Mouse (Mus musculus) thymus, adult 2 months (tissue): ENCODE results near the gene Phf6. TPM values are rescaled to one million over a fixed set of nuclear protein-coding genes. Genes with fewer than 3 reads are reported as not detected.
A peak's percentile ranks its signal among the peaks of the same experiment; 100 is the strongest.

ENCODE experiments used
- DNase-seq: peaks from one replicate; pipeline ENCODE4 v3.0.0; 2021
- H3K27ac ChIP-seq: fragments of 200-500 bp; 2 replicates; pipeline ENCODE4 v1.5.1; 2012; ENCODE audit warnings: low read length, control low read depth; ENCODE audit not compliant: control insufficient read depth, insufficient read depth
- H3K27me3 ChIP-seq: fragments of 200-500 bp; 2 replicates; pipeline ENCODE4 v1.6.1; 2012; ENCODE audit warnings: mild to moderate bottlenecking, low read length, moderate library complexity, mixed read lengths; ENCODE audit not compliant: control insufficient read depth, insufficient read depth
- H3K36me3 ChIP-seq: fragments of 200-500 bp; 2 replicates; pipeline ENCODE4 v1.6.1; 2012; ENCODE audit warnings: mild to moderate bottlenecking, low read length, moderate library complexity; ENCODE audit not compliant: control insufficient read depth, insufficient read depth
- H3K4me1 ChIP-seq: fragments of 200-500 bp; replicated peaks from 2 replicates; pipeline ENCODE4 v1.6.1; 2012; ENCODE audit warnings: low read length; ENCODE audit not compliant: control insufficient read depth, insufficient read depth
- H3K4me3 ChIP-seq: fragments of 200-500 bp; 2 replicates; pipeline ENCODE4 v1.5.1; 2012; ENCODE audit warnings: mild to moderate bottlenecking, low read length, control low read depth, moderate library complexity; ENCODE audit not compliant: control insufficient read depth, insufficient read depth
- CTCF ChIP-seq: fragments of 200-500 bp; IDR thresholded peaks from 2 replicates; pipeline ENCODE4 v1.5.1; 2012; ENCODE audit warnings: mild to moderate bottlenecking, control low read depth, low read length, moderate library complexity, borderline replicate concordance; ENCODE audit not compliant: control insufficient read depth, poor library complexity, insufficient read depth; ENCODE audit errors: extremely low read depth
- POLR2A ChIP-seq: fragments of 200-500 bp; IDR thresholded peaks from 2 replicates; pipeline ENCODE4 v1.6.1; 2012; ENCODE audit warnings: mild to moderate bottlenecking, low read length, control low read depth, moderate library complexity; ENCODE audit not compliant: control insufficient read depth, poor library complexity, insufficient read depth; ENCODE audit errors: extremely low read depth
- WGBS: fragments of 180-500 bp; shearing (Covaris S2); methylation state at CpG from one replicate; pipeline ENCODE4 v1.1.7; 2018; 5-methylcytosine and 5-hydroxymethylcytosine counted together
- polyA plus RNA-seq: library from polyadenylated mRNA; depleted of rRNA; stranded (reverse); fragments of >200 nt; gene quantifications from 2 replicates; pipeline ENCODE4 v1.2.3, GENCODE M21; 2012

Gene Phf6
- polyA plus RNA-seq, 1 experiment: 6.8 TPM

- Histone ChIP-seq H3K27me3 (no peaks in the 10 kb centered on the region), H3K4me1 (no peaks in the 10 kb centered on the region), H3K27ac (no peak overlapping the region), H3K36me3 (no peaks in the 10 kb centered on the region), H3K4me3 (no peak overlapping the region)
- WGBS: 73% methylated on average over 7 of the region's 7 CpGs
- DNase-seq: no peak
- TF ChIP-seq CTCF: no peak
- TF ChIP-seq POLR2A: no peak
Observed at GRCm38 (mm10) chrX:52916516-52916915, 4.5 kb downstream of the Phf6 start.

DNA sequence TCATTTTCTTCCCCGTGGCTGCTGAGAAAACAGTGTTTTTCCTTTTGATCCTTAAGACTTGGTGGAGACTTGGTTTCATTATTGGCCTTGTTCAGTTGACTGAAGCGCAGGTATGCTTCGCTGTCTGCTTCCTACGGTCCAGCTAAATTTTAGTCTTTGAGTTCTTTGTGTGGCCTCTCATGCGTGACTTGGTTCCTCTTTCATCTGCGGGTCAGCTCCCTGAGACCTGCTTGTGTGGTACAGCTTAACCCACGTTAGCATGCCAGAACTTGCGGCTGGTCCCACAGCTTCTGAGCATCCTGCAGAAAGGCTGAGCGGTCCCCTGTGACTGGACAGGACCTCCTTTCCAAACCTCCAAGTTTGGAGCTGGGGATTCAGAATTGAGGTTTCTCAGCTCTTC is 14.7 kb downstream of the Phf6 start:
- TF ChIP-seq POLR2A (no peak), CTCF (no peak)
- DNase-seq: no peak
- H3K27me3 ChIP-seq: no peaks in the 10 kb centered on the region

DNA sequence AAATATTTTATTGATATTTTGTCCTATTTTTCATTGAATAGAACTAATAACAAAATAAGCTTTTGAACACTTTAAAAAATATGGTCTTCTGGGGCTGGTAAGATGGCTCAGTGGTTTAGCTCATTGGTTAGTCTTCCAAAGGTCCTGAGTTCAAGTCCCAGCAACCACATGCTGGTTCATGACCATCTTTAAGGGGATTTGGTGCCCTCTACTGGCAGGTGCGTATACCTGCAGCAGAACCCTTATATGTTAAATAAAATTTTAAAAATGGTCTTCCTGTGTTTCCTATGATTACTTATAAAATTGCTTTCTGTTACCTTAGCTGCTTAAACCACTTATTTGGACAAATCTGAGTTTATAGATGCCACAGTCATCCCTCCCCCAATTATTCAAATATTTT is 16.8 kb downstream of the Phf6 start:
- Histone ChIP-seq H3K27me3 (no peaks in the 10 kb centered on the region), H3K4me1 (no peaks in the 10 kb centered on the region), H3K36me3 (no peaks in the 10 kb centered on the region), H3K4me3 (no peak overlapping the region), H3K27ac (no peak overlapping the region)
- no peak for TF ChIP-seq POLR2A
- TF ChIP-seq CTCF: no peak
- peak; percentile 15 for DNase-seq
- WGBS: 37% methylated on average over 1 of the region's 1 CpGs

More for the DNA sequence above, 14.7 kb downstream of the Phf6 start:
- no peak overlapping the region for H3K4me3 ChIP-seq
- no peaks in the 10 kb centered on the region for H3K36me3 ChIP-seq
- WGBS: 86% methylated on average over 9 of the region's 9 CpGs
- no peaks in the 10 kb centered on the region for H3K4me1 ChIP-seq
- no peak overlapping the region for H3K27ac ChIP-seq

DNA sequence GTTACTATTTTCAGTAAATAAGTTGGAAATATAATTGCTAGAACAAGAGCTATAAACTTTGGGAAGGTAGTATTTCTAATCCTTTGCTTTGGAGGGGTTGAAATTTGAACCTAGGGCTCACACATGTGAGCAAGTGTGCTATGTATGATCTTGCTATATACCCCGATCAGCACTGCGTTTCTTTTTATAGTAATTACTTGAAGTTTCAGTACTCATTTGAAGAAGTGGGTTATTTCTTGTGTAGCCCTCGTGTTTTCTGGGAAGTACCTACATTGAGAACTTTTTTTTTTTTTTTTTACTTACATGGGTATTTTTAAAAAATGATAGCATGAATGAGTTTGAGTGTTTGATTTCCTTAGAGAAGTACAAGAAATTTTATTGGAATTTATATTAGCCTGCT is 17.7 kb downstream of the Phf6 start:
- no peak for TF ChIP-seq POLR2A
- TF ChIP-seq CTCF: no peak
- WGBS: 59% methylated on average over 3 of the region's 3 CpGs
- Histone ChIP-seq H3K27ac (no peak overlapping the region), H3K36me3 (no peaks in the 10 kb centered on the region), H3K4me3 (no peak overlapping the region), H3K27me3 (no peaks in the 10 kb centered on the region), H3K4me1 (no peaks in the 10 kb centered on the region)
- DNase-seq: no peak

- no peak for DNase-seq
- no peaks in the 10 kb centered on the region for H3K36me3 ChIP-seq
- H3K27me3 ChIP-seq: no peaks in the 10 kb centered on the region
- TF ChIP-seq CTCF (no peak), POLR2A (no peak)
- H3K4me1 ChIP-seq: no peaks in the 10 kb centered on the region
- no peak overlapping the region for H3K27ac ChIP-seq
- 32% methylated on average over 5 of the region's 5 CpGs for WGBS
- H3K4me3 ChIP-seq: no peak overlapping the region
Observed at GRCm38 (mm10) chrX:52930191-52930590, 18.1 kb downstream of the Phf6 start.

DNA sequence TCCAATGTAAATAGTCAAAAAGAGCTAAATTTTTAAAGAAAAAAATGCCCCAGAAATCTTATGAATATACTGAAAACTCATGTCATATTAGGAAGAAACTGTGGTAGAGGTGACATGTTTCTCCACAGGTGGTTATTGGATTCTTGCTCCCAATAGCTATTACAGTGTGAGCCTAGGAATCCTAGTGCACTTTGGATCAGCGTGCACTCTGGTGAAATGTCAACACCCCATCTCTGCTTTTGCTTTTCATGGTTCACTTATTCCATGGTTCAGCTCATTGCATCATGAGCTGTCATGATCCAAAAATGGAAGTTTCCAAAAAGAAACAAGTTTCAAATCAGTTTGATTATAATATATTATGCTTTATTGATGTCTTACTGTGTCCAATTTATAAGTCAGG is 20.1 kb downstream of the Phf6 start:
- no peak for DNase-seq
- no peaks in the 10 kb centered on the region for H3K4me1 ChIP-seq
- no peak overlapping the region for H3K4me3 ChIP-seq
- TF ChIP-seq POLR2A (no peak), CTCF (no peak)
- H3K27ac ChIP-seq: no peak overlapping the region
- 90% methylated on average over 1 of the region's 1 CpGs for WGBS
- no peaks in the 10 kb centered on the region for H3K36me3 ChIP-seq
- no peaks in the 10 kb centered on the region for H3K27me3 ChIP-seq

DNA sequence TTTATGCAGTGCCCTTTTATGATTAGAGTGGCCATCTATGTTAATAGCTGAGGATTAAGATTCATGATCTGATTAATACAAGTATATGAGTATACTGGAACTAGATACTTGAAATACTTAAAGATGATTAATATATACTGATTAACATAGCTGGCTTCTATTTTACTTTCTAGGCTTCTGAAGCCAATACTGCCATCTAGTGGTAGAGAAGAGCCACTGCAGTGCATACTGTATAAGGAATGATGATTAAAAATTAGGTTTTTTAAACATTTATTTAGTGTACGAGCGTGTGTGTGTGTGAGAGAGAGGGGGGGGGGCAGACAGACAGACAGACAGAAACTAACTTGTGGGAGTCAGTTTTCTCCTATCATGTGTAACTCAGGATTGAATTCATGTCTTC is 22.4 kb downstream of the Phf6 start:
- TF ChIP-seq POLR2A: no peak
- TF ChIP-seq CTCF: no peak
- DNase-seq: no peak
- Histone ChIP-seq H3K4me1 (no peaks in the 10 kb centered on the region), H3K27me3 (no peaks in the 10 kb centered on the region), H3K36me3 (no peaks in the 10 kb centered on the region), H3K4me3 (no peak overlapping the region), H3K27ac (no peak overlapping the region)
- WGBS: 51% methylated on average over 2 of the region's 2 CpGs
